Mouse (Mus musculus) G1E (cell line): Measurements from ENCODE around the gene Abcb5.

Experiments
- CTCF ChIP-seq: IDR thresholded peaks from 2 replicates; pipeline ENCODE4 v1.5.1; 2012; ENCODE audit warnings: low read depth, low read length, inconsistent platforms, mixed read lengths
- GATA1 ChIP-seq: IDR thresholded peaks from 2 replicates; pipeline ENCODE4 v1.6.1; 2012; ENCODE audit warnings: borderline replicate concordance, low read length, inconsistent platforms, mixed read lengths
- POLR2AphosphoS5 ChIP-seq: IDR thresholded peaks from 2 replicates; pipeline ENCODE4 v1.6.1; 2012; ENCODE audit warnings: low read depth, low read length, inconsistent platforms; ENCODE audit not compliant: insufficient replicate concordance

- TF ChIP-seq CTCF (no peak), GATA1 (no peak), POLR2AphosphoS5 (no peak)
Observed at GRCm38 (mm10) chr12:118847861-118848495, 118.2 kb downstream of the Abcb5 start.
